Mouse (Mus musculus) liver, adult 2 months (tissue): ENCODE results near the gene Nrbp1.

Source experiments
- CTCF ChIP-seq: fragments of 200-500 bp; IDR thresholded peaks from 2 replicates; pipeline ENCODE4 v1.5.1; 2011; ENCODE audit warnings: low read depth, low read length, control low read depth
- POLR2A ChIP-seq: fragments of 200-500 bp; IDR thresholded peaks from 2 replicates; pipeline ENCODE4 v1.6.1; 2011; ENCODE audit warnings: low read length, control low read depth; ENCODE audit not compliant: insufficient read depth; ENCODE audit errors: extremely low read depth

DNA sequence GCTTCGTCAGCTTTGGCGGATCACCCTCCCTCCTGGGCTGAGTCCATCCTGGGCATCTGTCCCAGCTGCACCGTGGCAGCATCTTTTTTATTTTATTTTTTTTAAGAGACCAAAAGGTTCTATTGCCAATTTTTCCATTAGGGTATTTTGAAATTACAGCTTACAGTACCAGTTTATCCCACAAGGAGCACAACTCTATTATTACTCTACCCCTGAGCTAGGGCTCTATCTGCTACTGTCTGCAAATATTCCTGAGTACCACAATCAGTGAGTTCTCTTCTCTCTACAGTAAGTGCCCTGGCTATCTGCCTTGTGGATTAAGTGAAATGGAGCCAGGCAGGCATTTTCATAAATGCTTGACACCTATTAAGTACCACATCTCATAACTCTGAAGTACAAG lies 48.0 kb downstream of the Nrbp1 start:
- TF ChIP-seq CTCF (no peak), POLR2A (no peak)
